Mouse (Mus musculus): Measurements from ENCODE around the gene Rbm24.

Gene Rbm24

GRCm38 (mm10) chr13:46418141-46418601, at the start of gene Rbm24:
TSS of gene Rbm24 (plus strand) at chr13:46418434.
- DNase-seq: peak; percentile 32

GRCm38 (mm10) chr13:46372884-46373283, 45.4 kb upstream of the Rbm24 start:
- DNase-seq: no peak

- no peak for DNase-seq
These were observed 42.9 kb upstream of the Rbm24 start for GRCm38 (mm10) chr13:46375371-46375770.

- no peak for DNase-seq
These were observed 30.8 kb upstream of the Rbm24 start for GRCm38 (mm10) chr13:46387396-46387795.

GRCm38 (mm10) chr13:46391654-46392053, 26.6 kb upstream of the Rbm24 start:
- no peak for DNase-seq

GRCm38 (mm10) chr13:46392893-46393292, 25.3 kb upstream of the Rbm24 start:
- no peak for DNase-seq

- DNase-seq: no peak
These were observed 24.3 kb upstream of the Rbm24 start for GRCm38 (mm10) chr13:46393936-46394335.

- DNase-seq: no peak
These were observed 21.0 kb upstream of the Rbm24 start for GRCm38 (mm10) chr13:46397235-46397634.

GRCm38 (mm10) chr13:46407151-46407550, 11.1 kb upstream of the Rbm24 start:
- DNase-seq: no peak

GRCm38 (mm10) chr13:46412247-46412646, 6.0 kb upstream of the Rbm24 start:
- DNase-seq: no peak

GRCm38 (mm10) chr13:46413588-46413987, 4.6 kb upstream of the Rbm24 start:
- DNase-seq: no peak

GRCm38 (mm10) chr13:46414050-46414449, 4.2 kb upstream of the Rbm24 start:
- no peak for DNase-seq

- DNase-seq: no peak
These were observed 2.2 kb upstream of the Rbm24 start for GRCm38 (mm10) chr13:46416021-46416420.

- DNase-seq: no peak
These were observed 640 bp upstream of the Rbm24 start for GRCm38 (mm10) chr13:46417594-46417993.

GRCm38 (mm10) chr13:46418731-46419545, 704 bp downstream of the Rbm24 start:
- DNase-seq: peak; percentile 4

GRCm38 (mm10) chr13:46419648-46420047, 1.4 kb downstream of the Rbm24 start:
- DNase-seq: no peak

GRCm38 (mm10) chr13:46420095-46420494, 1.9 kb downstream of the Rbm24 start:
- DNase-seq: no peak

GRCm38 (mm10) chr13:46423805-46424204, 5.6 kb downstream of the Rbm24 start:
- DNase-seq: no peak

GRCm38 (mm10) chr13:46424376-46424775, 6.1 kb downstream of the Rbm24 start:
- DNase-seq: no peak

GRCm38 (mm10) chr13:46426651-46427269, 8.5 kb downstream of the Rbm24 start:
- no peak for DNase-seq

GRCm38 (mm10) chr13:46428964-46429363, 10.7 kb downstream of the Rbm24 start:
- DNase-seq: no peak

- no peak for DNase-seq
These were observed 11.6 kb downstream of the Rbm24 start for GRCm38 (mm10) chr13:46429866-46430265.

GRCm38 (mm10) chr13:46433880-46434560, 15.8 kb downstream of the Rbm24 start:
- no peak for DNase-seq

GRCm38 (mm10) chr13:46438960-46439359, 20.7 kb downstream of the Rbm24 start:
- DNase-seq: no peak
